Mouse (Mus musculus) CH12.LX (cell line): ENCODE measurements at regions not wholly inside any gene's neighbourhood (a gene's known extent, or its start where the extent isn't known, plus 50 kb on each side); places are given as distances from the start of the nearest gene placed in this dataset.

Experiments
- DNase-seq: peaks from one replicate; pipeline ENCODE4 v3.0.0-alpha.2; 2013; ENCODE audit errors: extremely low read depth
- H3K27ac ChIP-seq: 2 replicates; pipeline ENCODE4 v1.5.1; 2012; ENCODE audit warnings: low read depth, mild to moderate bottlenecking, control low read depth, moderate library complexity; ENCODE audit not compliant: insufficient read depth
- H3K27me3 ChIP-seq: replicated peaks from 2 replicates; pipeline ENCODE3; 2012; ENCODE audit warnings: inconsistent platforms
- H3K36me3 ChIP-seq, 2 experiments: replicated peaks in 1 of 2; 2 replicates each; pipeline versions ENCODE3 to v1.6.1; 2012; ENCODE audit warnings: inconsistent platforms in 1 of 2, low read length in 1 of 2, mild to moderate bottlenecking in 1 of 2, mixed read lengths in 1 of 2, moderate library complexity in 1 of 2; ENCODE audit not compliant: control insufficient read depth in 1 of 2, insufficient read depth in 1 of 2
- H3K4me1 ChIP-seq, 2 experiments: 2 replicates each; pipeline ENCODE4 v1.6.1; 2012; ENCODE audit warnings: inconsistent platforms in 1 of 2, moderate library complexity in 1 of 2; ENCODE audit not compliant: insufficient read depth in 2 of 2, control insufficient read depth in 1 of 2
- H3K4me2 ChIP-seq: 2 replicates; pipeline ENCODE4 v1.6.1; 2012; ENCODE audit warnings: low read depth, mild to moderate bottlenecking, control low read depth; ENCODE audit not compliant: poor library complexity, insufficient read depth, severe bottlenecking
- H3K4me3 ChIP-seq, 3 experiments: fragments of 150-350 bp in 1 of 3; sonication (generic) in 1 of 3; replicated peaks in 1 of 3; 2 replicates each; pipeline versions ENCODE3 to v1.5.1; 2011 to 2012; ENCODE audit warnings: low read depth in 2 of 3, low read length in 2 of 3, mild to moderate bottlenecking in 2 of 3, moderate library complexity in 2 of 3, control low read depth in 1 of 3, improper control_type of control experiment in 1 of 3, inconsistent platforms in 1 of 3, mixed read lengths in 1 of 3; ENCODE audit not compliant: poor library complexity in 1 of 3
- H3K79me2 ChIP-seq: replicated peaks from 2 replicates; pipeline ENCODE4 v1.6.1; 2012; ENCODE audit warnings: mild to moderate bottlenecking, moderate library complexity; ENCODE audit not compliant: control insufficient read depth, poor library complexity, insufficient read depth, severe bottlenecking; ENCODE audit errors: extremely low read depth
- H3K9ac ChIP-seq: 2 replicates; pipeline ENCODE4 v1.6.1; 2012; ENCODE audit warnings: low read depth, mild to moderate bottlenecking, control low read depth, moderate library complexity; ENCODE audit not compliant: insufficient read depth
- H3K9me3 ChIP-seq: replicated peaks from 2 replicates; pipeline ENCODE3; 2012; ENCODE audit warnings: low read length, inconsistent platforms, mixed read lengths
- BHLHE40 ChIP-seq: IDR thresholded peaks from 2 replicates; pipeline ENCODE4 v1.6.1; 2011; ENCODE audit warnings: mild to moderate bottlenecking, low read depth, low read length, improper control_type of control experiment
- CHD2 ChIP-seq: IDR thresholded peaks from 2 replicates; pipeline ENCODE4 v1.6.1; 2011; ENCODE audit warnings: low read length, improper control_type of control experiment
- CTCF ChIP-seq, 2 experiments: IDR thresholded peaks in 1 of 2; conservative IDR thresholded peaks in 1 of 2; 2 replicates each; pipeline ENCODE4 v1.5.1; 2011 to 2012; ENCODE audit warnings: low read depth in 2 of 2, low read length in 2 of 2, improper control_type of control experiment in 1 of 2, inconsistent platforms in 1 of 2, mild to moderate bottlenecking in 1 of 2, moderate library complexity in 1 of 2
- ELF1 ChIP-seq: IDR thresholded peaks from 2 replicates; pipeline ENCODE4 v1.6.1; 2014; ENCODE audit warnings: low read depth, mild to moderate bottlenecking, inconsistent platforms, low read length, improper control_type of control experiment
- EP300 ChIP-seq: IDR thresholded peaks from 2 replicates; pipeline ENCODE4 v1.6.1; 2011; ENCODE audit warnings: low read length, improper control_type of control experiment
- ETS1 ChIP-seq: conservative IDR thresholded peaks from 2 replicates; pipeline ENCODE4 v1.6.1; 2012; ENCODE audit warnings: low read depth, mild to moderate bottlenecking, inconsistent platforms, low read length, improper control_type of control experiment, moderate library complexity
- GABPA ChIP-seq: IDR thresholded peaks from 2 replicates; pipeline ENCODE4 v1.6.1; 2012; ENCODE audit warnings: low read depth, low read length, improper control_type of control experiment, inconsistent platforms; ENCODE audit not compliant: insufficient replicate concordance
- HCFC1 ChIP-seq: IDR thresholded peaks from 2 replicates; pipeline ENCODE4 v1.6.1; 2012; ENCODE audit warnings: low read depth, mild to moderate bottlenecking, inconsistent platforms, low read length, improper control_type of control experiment
- IRF4 ChIP-seq: IDR thresholded peaks from 2 replicates; pipeline ENCODE4 v1.6.1; 2014; ENCODE audit warnings: low read depth, mild to moderate bottlenecking, inconsistent platforms, low read length, improper control_type of control experiment
- JUN ChIP-seq: IDR thresholded peaks from 2 replicates; pipeline ENCODE4 v1.6.1; 2011; ENCODE audit warnings: low read depth, mild to moderate bottlenecking, low read length, improper control_type of control experiment, moderate library complexity; ENCODE audit not compliant: insufficient read depth
- JUND ChIP-seq: conservative IDR thresholded peaks from 2 replicates; pipeline ENCODE4 v1.6.1; 2011; ENCODE audit warnings: low read depth, low read length, improper control_type of control experiment
- KAT2A ChIP-seq: IDR thresholded peaks from 2 replicates; pipeline ENCODE4 v1.6.1; 2012; ENCODE audit warnings: low read length, improper control_type of control experiment, inconsistent platforms; ENCODE audit not compliant: insufficient replicate concordance
- MAFK ChIP-seq: IDR thresholded peaks from 2 replicates; pipeline ENCODE4 v1.6.1; 2011; ENCODE audit warnings: low read length, improper control_type of control experiment; ENCODE audit not compliant: insufficient replicate concordance
- MAX ChIP-seq: IDR thresholded peaks from 2 replicates; pipeline ENCODE4 v1.6.1; 2011; ENCODE audit warnings: low read length, improper control_type of control experiment
- MAZ ChIP-seq: IDR thresholded peaks from 2 replicates; pipeline ENCODE4 v1.6.1; 2012; ENCODE audit warnings: low read depth, mild to moderate bottlenecking, inconsistent platforms, low read length, improper control_type of control experiment, moderate library complexity
- MEF2A ChIP-seq: IDR thresholded peaks from 2 replicates; pipeline ENCODE4 v1.6.1; 2014; ENCODE audit warnings: low read depth, mild to moderate bottlenecking, inconsistent platforms, low read length, improper control_type of control experiment, borderline replicate concordance
- MXI1 ChIP-seq: IDR thresholded peaks from 2 replicates; pipeline ENCODE4 v1.6.1; 2011; ENCODE audit warnings: mild to moderate bottlenecking, low read depth, low read length, improper control_type of control experiment
- MYC ChIP-seq: IDR thresholded peaks from 2 replicates; pipeline ENCODE4 v1.6.1; 2011; ENCODE audit warnings: low read depth, mild to moderate bottlenecking, improper control_type of control experiment, low read length
- NELFE ChIP-seq: IDR thresholded peaks from 2 replicates; pipeline ENCODE4 v1.6.1; 2011; ENCODE audit warnings: low read depth, low read length, improper control_type of control experiment
- NRF1 ChIP-seq: IDR thresholded peaks from 2 replicates; pipeline ENCODE4 v1.6.1; 2014; ENCODE audit warnings: low read depth, mild to moderate bottlenecking, inconsistent platforms, low read length, improper control_type of control experiment, moderate library complexity
- POLR2A ChIP-seq: IDR thresholded peaks from 2 replicates; pipeline ENCODE4 v1.6.1; 2011; ENCODE audit warnings: low read depth, mild to moderate bottlenecking, improper control_type of control experiment, low read length
- RAD21 ChIP-seq: IDR thresholded peaks from 2 replicates; pipeline ENCODE4 v1.6.1; 2011; ENCODE audit warnings: low read depth, mild to moderate bottlenecking, low read length, improper control_type of control experiment, moderate library complexity
- RCOR1 ChIP-seq: conservative IDR thresholded peaks from 2 replicates; pipeline ENCODE4 v1.6.1; 2012; ENCODE audit warnings: low read depth, mild to moderate bottlenecking, inconsistent platforms, low read length, improper control_type of control experiment
- SIN3A ChIP-seq: IDR thresholded peaks from 2 replicates; pipeline ENCODE4 v1.6.1; 2012; ENCODE audit warnings: low read length, improper control_type of control experiment, inconsistent platforms
- SMC3 ChIP-seq: IDR thresholded peaks from 2 replicates; pipeline ENCODE4 v1.6.1; 2011; ENCODE audit warnings: low read depth, low read length, improper control_type of control experiment
- TBP ChIP-seq: conservative IDR thresholded peaks from 2 replicates; pipeline ENCODE4 v1.6.1; 2011; ENCODE audit warnings: low read depth, low read length, improper control_type of control experiment
- TCF12 ChIP-seq: IDR thresholded peaks from 2 replicates; pipeline ENCODE4 v1.6.1; 2014; ENCODE audit warnings: low read depth, mild to moderate bottlenecking, inconsistent platforms, low read length, improper control_type of control experiment
- USF1 ChIP-seq: IDR thresholded peaks from 2 replicates; pipeline ENCODE4 v1.6.1; 2014; ENCODE audit warnings: low read depth, mild to moderate bottlenecking, inconsistent platforms, low read length, improper control_type of control experiment
- USF2 ChIP-seq: conservative IDR thresholded peaks from 2 replicates; pipeline ENCODE4 v1.6.1; 2011; ENCODE audit warnings: low read depth, low read length, improper control_type of control experiment
- ZC3H11A ChIP-seq: IDR thresholded peaks from 2 replicates; pipeline ENCODE4 v1.6.1; 2012; ENCODE audit warnings: low read depth, mild to moderate bottlenecking, inconsistent platforms, low read length, improper control_type of control experiment
- ZMIZ1 ChIP-seq: IDR thresholded peaks from 2 replicates; pipeline ENCODE4 v1.6.1; 2012; ENCODE audit warnings: low read depth, mild to moderate bottlenecking, inconsistent platforms, low read length, improper control_type of control experiment
- ZNF384 ChIP-seq: IDR thresholded peaks from 2 replicates; pipeline ENCODE4 v1.6.1; 2012; ENCODE audit warnings: low read depth, low read length, improper control_type of control experiment, inconsistent platforms
- dilution Hi-C: fragments of 300-500 bp; cut with MboI; formaldehyde crosslinking; loops from 2 replicates; pipeline ENCODE4 v1.14.3; 2020; ENCODE audit warnings: low sequenced_read_pairs; ENCODE audit not compliant: extremely low pct_unique_long_range_greater_than_20kb, extremely low pct_ligation_motif_present
- in situ Hi-C: fragments of 300-500 bp; cut with MboI; formaldehyde crosslinking; loops from 3 replicates; pipeline ENCODE4 v1.14.3; 2019; ENCODE audit warnings: low sequenced_read_pairs, low pct_ligation_motif_present, low pct_unique_long_range_greater_than_20kb, mixed read lengths

DNA sequence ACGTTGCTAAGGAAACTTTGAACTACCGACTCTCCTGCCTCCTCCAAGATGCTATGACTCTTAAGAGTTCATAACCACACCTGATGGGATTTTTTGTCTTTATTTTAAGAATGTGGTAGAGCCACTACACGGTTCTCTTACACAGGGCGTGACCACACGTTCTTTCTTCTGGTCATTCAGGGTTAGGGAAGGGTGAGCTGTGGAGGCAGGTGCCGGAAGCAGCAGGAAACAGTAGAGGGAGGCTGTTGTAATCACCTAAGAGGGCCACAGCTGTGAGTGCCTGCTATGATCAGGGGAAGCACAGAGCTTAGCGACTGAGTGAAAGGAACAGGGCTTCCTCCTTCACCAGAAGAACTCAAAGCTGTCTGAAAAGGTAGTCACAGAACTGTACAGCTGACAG lies 50.6 kb upstream of the Larp1 start:
- DNase-seq: peak; percentile 88
- no peak overlapping the region for H3K4me3 ChIP-seq
- no peaks in the 10 kb centered on the region for H3K9me3 ChIP-seq
- dilution Hi-C loops (no loop called here), in situ Hi-C loops (loop anchor here (10.0 kb wide), 2 partner anchors 277 to 347 kb away; partner anchors contain the start of gene Zfp692)
- H3K9ac ChIP-seq: no peak overlapping the region
- no peaks in the 10 kb centered on the region for H3K36me3 ChIP-seq
- no peaks in the 10 kb centered on the region for H3K79me2 ChIP-seq
- TF ChIP-seq RAD21: peak; percentile 6
- no peak for TF ChIP-seq CTCF (conservative IDR thresholded peaks at IDR 0.05 in 1 of 2, IDR thresholded peaks at IDR 0.05 in 1 of 2; ENCODE audit: low read depth in 2 of 2, low read length in 2 of 2)
- TF ChIP-seq ELF1: peak; percentile 75
- TF ChIP-seq TBP: 0 out of 2 replicates have a peak, but pooled peaks have one; percentile 27
- no peak for TF ChIP-seq USF2
- peak; percentile 21; the same call in 1 of the 2 replicates for TF ChIP-seq SMC3
- no peak; the same call in 1 of the 2 replicates for TF ChIP-seq JUND
- peak; percentile 92 for TF ChIP-seq EP300
- peak; percentile 73 for TF ChIP-seq MAZ
- TF ChIP-seq BHLHE40: peak; percentile 99
- TF ChIP-seq NELFE: no peak
- peak; percentile 63; the same call in 1 of the 2 replicates for TF ChIP-seq CHD2
- TF ChIP-seq ZC3H11A: no peak
- no peak for TF ChIP-seq GABPA
- TF ChIP-seq KAT2A: no peak
- TF ChIP-seq JUN: no peak
- no peak for TF ChIP-seq HCFC1
- TF ChIP-seq POLR2A: 0 out of 2 replicates have a peak, but pooled peaks have one; percentile 37
- TF ChIP-seq MAX: 0 out of 2 replicates have a peak, but pooled peaks have one; percentile 48
- TF ChIP-seq MXI1: peak; percentile 40
- TF ChIP-seq ETS1: peak; percentile 99
- TF ChIP-seq MYC: peak; percentile 74; the same call in 1 of the 2 replicates
- TF ChIP-seq MAFK: peak; percentile 56; the same call in 1 of the 2 replicates
- peak; percentile 90 for TF ChIP-seq MEF2A
- no peak for TF ChIP-seq ZNF384
- TF ChIP-seq RCOR1: peak; percentile 87
- peak; percentile 57; the same call in 1 of the 2 replicates for TF ChIP-seq SIN3A
- TF ChIP-seq USF1: no peak
- TF ChIP-seq ZMIZ1: no peak
- peak; percentile 96 for TF ChIP-seq TCF12
- peak; percentile 57 for TF ChIP-seq IRF4
- peak; percentile 28; the same call in 1 of the 2 replicates for TF ChIP-seq NRF1
- H3K4me2 ChIP-seq: no peak overlapping the region
- H3K4me1 ChIP-seq: peaks cover 15 to 80% of the 10 kb centered on the region in 2 experiments
- no peaks in the 10 kb centered on the region for H3K27me3 ChIP-seq
- peak overlapping the region; percentile 55 for H3K27ac ChIP-seq
